Mouse (Mus musculus): ENCODE measurements around the gene Fat2. TPM values are rescaled to one million over a fixed set of nuclear protein-coding genes. Genes with fewer than 3 reads are reported as not detected.

Fat2 gene
- total RNA-seq, 2 experiments from 2014 or later: 0.32 to 0.63 TPM

GRCm38 (mm10) chr11:55209626-55210353 lies 126.6 kb downstream of the Fat2 start:
- intact Hi-C loops (cut with DNase I): no loop called here
- DNase-seq (ENCODE audit: extremely low spot score in 1 of 2, low spot score in 2 of 2): no peak

GRCm38 (mm10) chr11:55209032-55209431 lies 127.3 kb downstream of the Fat2 start:
- no peak for DNase-seq (ENCODE audit: extremely low spot score in 1 of 2, low spot score in 2 of 2)
- intact Hi-C loops (cut with DNase I): no loop called here

- intact Hi-C loops (cut with DNase I): no loop called here
- DNase-seq (ENCODE audit: extremely low spot score in 1 of 2, low spot score in 2 of 2): peak in 1 of 2 experiments; percentile 37
Measured at GRCm38 (mm10) chr11:55208001-55208690, 128.2 kb downstream of the Fat2 start.

- intact Hi-C loops (cut with DNase I): loop anchor here (2.0 to 5.0 kb wide), 3 partner anchors 33 to 243 kb away; no protein-coding TSS in a partner anchor
- DNase-seq (ENCODE audit: extremely low spot score in 1 of 2, low spot score in 2 of 2): peak in 1 of 2 experiments; percentile 60
Measured at GRCm38 (mm10) chr11:55204602-55205001, 131.8 kb downstream of the Fat2 start.

GRCm38 (mm10) chr11:55204159-55204596 lies 132.2 kb downstream of the Fat2 start, which contains the start of gene Slc36a1:
Gene Slc36a1 (plus strand): TSS chr11:55204350.
- intact Hi-C loops (cut with DNase I): loop anchor here (2.0 to 5.0 kb wide), 3 partner anchors 33 to 243 kb away; no protein-coding TSS in a partner anchor
- DNase-seq (ENCODE audit: extremely low spot score in 1 of 2, low spot score in 2 of 2): peak; percentile 95 to 98

Other genes starting within 250 kb of the Fat2 start
- gene Gm2a, start 238.4 kb downstream of the Fat2 start, total RNA-seq (2021): 10 to 100 TPM; 43.8 to 45.2 TPM
- gene Slc36a3, start 184.9 kb downstream of the Fat2 start, total RNA-seq (2021): not detected
- gene Slc36a2, start 151.5 kb downstream of the Fat2 start, total RNA-seq (2021): under 1 TPM; 0.17 to 0.63 TPM
- 10 to 100 TPM; 58.5 to 59.0 TPM for gene Slc36a1, start 132.2 kb downstream of the Fat2 start, total RNA-seq (2021)
- 100 to 1,000 TPM; 309 to 333 TPM for gene Sparc, start 86.6 kb upstream of the Fat2 start, total RNA-seq (2021)
- gene Atox1, start 124.7 kb upstream of the Fat2 start, total RNA-seq (2021): 100 to 1,000 TPM; 145 TPM
- gene G3bp1, start 133.1 kb upstream of the Fat2 start, total RNA-seq (2021): 10 to 100 TPM; 41.5 to 41.6 TPM